Mouse (Mus musculus) A20 (cell line): ENCODE data around the gene B230217C12Rik.

Source experiments
- DNase-seq: peaks from one replicate; pipeline ENCODE4 v3.0.0-alpha.2; 2011; ENCODE audit warnings: low read depth, low spot score

The B230217C12Rik gene

GRCm38 (mm10) chr11:97809235-97810121 is 31.1 kb upstream of the B230217C12Rik start:
- no peak for DNase-seq

- no peak for DNase-seq
Measured at GRCm38 (mm10) chr11:97810356-97810755, 30.2 kb upstream of the B230217C12Rik start.

GRCm38 (mm10) chr11:97810970-97811369 is 29.6 kb upstream of the B230217C12Rik start:
- no peak for DNase-seq

GRCm38 (mm10) chr11:97811569-97812362 is 28.8 kb upstream of the B230217C12Rik start:
- DNase-seq: no peak

- DNase-seq: no peak
Measured at GRCm38 (mm10) chr11:97812491-97812921, 28.1 kb upstream of the B230217C12Rik start.

- no peak for DNase-seq
Measured at GRCm38 (mm10) chr11:97813085-97813484, 27.5 kb upstream of the B230217C12Rik start.

GRCm38 (mm10) chr11:97813746-97814515 is 26.6 kb upstream of the B230217C12Rik start:
- DNase-seq: no peak

GRCm38 (mm10) chr11:97815736-97816135 is 24.8 kb upstream of the B230217C12Rik start:
- DNase-seq: no peak

GRCm38 (mm10) chr11:97816176-97816575 is 24.4 kb upstream of the B230217C12Rik start:
- DNase-seq: no peak

- DNase-seq: no peak
Measured at GRCm38 (mm10) chr11:97816916-97817315, 23.7 kb upstream of the B230217C12Rik start.

GRCm38 (mm10) chr11:97817379-97817778 is 23.2 kb upstream of the B230217C12Rik start:
- DNase-seq: no peak

GRCm38 (mm10) chr11:97818003-97818402 is 22.6 kb upstream of the B230217C12Rik start:
- DNase-seq: no peak

GRCm38 (mm10) chr11:97818571-97818970 is 22.0 kb upstream of the B230217C12Rik start:
- no peak for DNase-seq

GRCm38 (mm10) chr11:97819102-97819501 is 21.5 kb upstream of the B230217C12Rik start:
- no peak for DNase-seq

GRCm38 (mm10) chr11:97819923-97820322 is 20.7 kb upstream of the B230217C12Rik start:
- no peak for DNase-seq

GRCm38 (mm10) chr11:97820840-97821239 is 19.7 kb upstream of the B230217C12Rik start:
- DNase-seq: no peak

- no peak for DNase-seq
Measured at GRCm38 (mm10) chr11:97821401-97822064, 19.0 kb upstream of the B230217C12Rik start.

- no peak for DNase-seq
Measured at GRCm38 (mm10) chr11:97822840-97823603, 17.6 kb upstream of the B230217C12Rik start.

- DNase-seq: no peak
Measured at GRCm38 (mm10) chr11:97824168-97824567, 16.4 kb upstream of the B230217C12Rik start.

GRCm38 (mm10) chr11:97824895-97825294 is 15.7 kb upstream of the B230217C12Rik start:
- no peak for DNase-seq
